Mouse (Mus musculus) c-Kit-positive CD71-positive TER-119-negative erythroid progenitor cells, embryonic 14.5 days (primary cell): ENCODE results near the gene Gal3st1.
"Not testable (repeated sequence)": the region's sequence is repeated elsewhere in the genome, so short reads cannot be mapped to it uniquely, and the experiment has no call there.

Experiments
- DNase-seq: peaks from one replicate; pipeline ENCODE4 v3.0.0-alpha.2; 2013; ENCODE audit warnings: low read depth

Gene Gal3st1

GRCm38 (mm10) chr11:3983291-3983862, at the start of gene Gal3st1:
Gene Gal3st1, plus strand, starts transcription at chr11:3983636.
- no peak for DNase-seq

DNA sequence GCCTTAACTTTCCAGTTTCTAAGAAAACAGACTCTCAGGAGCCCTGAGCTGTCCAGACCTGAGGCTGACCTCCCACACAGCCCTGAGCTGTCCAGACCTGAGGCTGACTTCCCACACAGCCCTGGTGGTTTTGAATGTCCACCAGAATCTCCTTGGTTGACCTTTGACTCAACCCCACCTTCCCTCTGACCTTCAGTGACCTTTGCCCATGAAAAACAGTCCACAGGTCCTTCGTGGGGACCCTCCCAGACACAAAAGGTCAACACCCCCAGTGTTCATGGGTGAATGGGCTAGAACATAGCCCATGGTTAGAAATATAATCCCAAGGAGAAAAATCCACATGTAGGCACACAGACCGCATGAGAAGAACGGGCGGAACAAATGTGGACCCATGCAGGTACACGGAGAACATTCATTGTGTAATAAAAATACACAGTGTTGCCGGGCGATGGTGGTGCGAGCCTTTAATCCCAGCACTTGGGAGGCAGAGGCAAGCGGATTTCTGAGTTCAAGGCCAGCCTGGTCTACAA, 49.6 kb upstream of the Gal3st1 start:
- no peak for DNase-seq

GRCm38 (mm10) chr11:3935135-3935534, 48.3 kb upstream of the Gal3st1 start:
- DNase-seq: no peak

DNA sequence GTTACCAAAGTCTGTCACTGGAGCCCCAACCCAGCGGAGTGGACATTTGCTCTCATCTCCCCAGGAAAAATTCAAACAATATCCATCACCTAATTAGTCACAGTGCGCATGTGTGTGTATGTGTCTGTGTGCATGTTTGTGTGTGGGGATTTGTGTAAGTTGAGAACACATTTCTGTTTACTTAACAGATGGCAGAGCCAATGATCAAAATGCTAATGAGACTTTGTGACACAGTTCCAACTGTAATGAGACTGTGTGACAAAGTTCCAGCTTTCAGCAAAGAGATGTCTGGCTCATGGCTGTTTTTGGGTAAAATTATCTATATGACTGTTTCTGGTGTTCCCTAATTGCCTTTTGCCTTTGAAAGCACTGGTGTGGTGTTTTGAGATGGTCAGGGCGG, 47.1 kb upstream of the Gal3st1 start:
- DNase-seq: no peak

DNA sequence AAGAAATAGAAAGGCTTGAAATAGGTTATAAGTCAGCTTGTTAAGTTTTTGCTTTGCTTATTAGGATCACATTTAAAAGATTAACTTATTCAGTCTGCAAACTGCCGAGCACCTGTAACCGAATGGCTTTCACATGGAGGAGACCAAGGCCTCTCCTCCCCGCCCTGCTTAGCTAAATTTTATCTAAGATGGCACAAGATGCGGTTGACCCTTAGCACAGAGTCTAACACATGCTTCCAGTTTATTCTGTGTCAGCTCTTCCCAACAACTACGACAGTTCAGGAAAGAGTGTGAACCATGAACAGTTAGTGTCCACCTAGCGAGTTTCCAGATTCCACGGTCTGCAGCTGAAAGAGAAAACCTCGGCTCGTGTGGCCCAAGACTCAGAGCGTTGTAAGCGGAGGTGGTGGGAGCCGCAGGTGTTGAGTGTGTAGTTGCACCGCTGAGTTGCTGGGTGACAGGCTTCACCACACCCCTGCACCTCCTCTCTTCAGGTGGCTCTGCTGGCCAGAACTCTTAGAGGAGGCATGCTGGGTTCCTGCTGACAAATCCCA, 46.0 kb upstream of the Gal3st1 start:
- DNase-seq: no peak

DNA sequence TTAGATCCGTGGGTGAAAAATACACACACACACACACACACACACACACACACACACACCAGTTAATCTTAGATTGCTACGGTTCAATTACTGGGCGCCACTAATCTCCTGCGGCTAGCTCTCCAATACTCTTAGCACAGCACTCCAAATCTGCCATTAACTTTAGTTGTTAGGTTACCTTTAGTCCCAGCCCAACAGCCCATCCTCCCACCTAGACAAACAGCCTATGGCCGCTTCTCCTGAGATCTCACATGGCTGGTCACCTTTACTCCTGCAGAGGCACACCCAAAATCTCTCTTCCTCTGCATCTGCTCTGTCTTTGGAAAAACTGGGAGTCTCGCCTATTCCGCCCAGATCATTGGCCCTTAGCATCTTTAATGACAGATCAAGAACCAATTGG, 42.1 kb upstream of the Gal3st1 start:
- no peak for DNase-seq

- DNase-seq: no peak
These were observed 37.0 kb upstream of the Gal3st1 start for GRCm38 (mm10) chr11:3946386-3946785.

DNA sequence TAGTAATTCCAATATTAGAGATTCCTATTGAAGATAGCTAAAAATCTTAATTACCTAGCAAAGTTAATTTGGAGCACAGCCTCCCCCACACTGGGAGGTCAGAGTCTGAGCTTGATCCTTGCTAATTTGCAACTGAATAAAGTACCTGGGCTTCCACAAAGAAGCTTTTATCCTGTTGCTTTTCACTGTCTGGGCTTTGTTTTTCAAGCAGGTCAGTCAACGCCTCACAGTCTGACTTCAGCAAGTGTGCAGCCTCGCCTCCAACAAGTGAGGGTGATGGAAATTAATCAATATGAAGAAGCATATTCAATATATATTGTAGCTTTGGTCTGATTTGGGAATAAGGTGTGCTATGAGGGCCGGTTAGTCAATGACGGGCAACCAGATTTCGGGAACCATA, 28.6 kb upstream of the Gal3st1 start:
- not testable (repeated sequence) for DNase-seq

GRCm38 (mm10) chr11:3955371-3955770, 28.1 kb upstream of the Gal3st1 start:
- not testable (repeated sequence) for DNase-seq

- DNase-seq: no peak
These were observed 22.5 kb upstream of the Gal3st1 start for GRCm38 (mm10) chr11:3960901-3961300.

DNA sequence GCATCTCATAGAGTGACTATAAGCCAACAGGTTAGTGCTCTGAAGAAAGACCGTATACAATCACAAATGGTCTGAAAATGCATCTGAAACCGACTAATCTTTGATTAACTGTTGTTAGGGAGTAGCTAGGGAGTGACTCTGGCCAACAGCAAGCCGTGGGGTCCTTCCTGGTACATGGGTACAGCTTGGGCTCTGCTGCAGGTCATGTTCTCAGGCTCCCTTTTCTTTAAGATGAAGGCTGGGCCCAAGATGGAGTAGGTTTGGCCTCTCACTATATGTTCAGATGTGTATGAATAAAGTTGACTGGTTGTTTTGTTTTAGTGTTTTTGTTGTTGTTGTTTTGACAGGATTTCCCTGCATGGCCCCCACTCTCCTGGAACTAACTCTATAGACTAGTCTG, 21.7 kb upstream of the Gal3st1 start:
- no peak for DNase-seq

DNA sequence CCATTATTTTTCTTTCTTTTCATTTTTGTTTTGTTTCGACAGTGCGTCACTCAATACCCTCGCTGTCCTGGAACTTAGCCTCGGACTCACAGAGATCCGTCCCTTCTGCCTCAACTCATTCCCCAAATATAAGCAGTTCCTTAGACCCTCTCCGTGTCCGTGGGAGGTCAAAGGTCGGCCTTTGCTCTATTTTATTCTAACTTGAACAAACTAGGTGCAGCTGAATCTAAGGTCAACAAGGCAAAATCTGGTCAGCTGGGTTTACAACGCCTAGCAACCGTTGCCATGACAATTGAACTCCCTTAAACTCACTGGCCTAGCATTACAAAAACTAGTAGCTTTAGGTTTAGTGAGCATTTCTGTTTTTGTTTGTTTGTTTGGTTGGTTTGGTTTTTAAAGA, 20.3 kb upstream of the Gal3st1 start:
- DNase-seq: no peak

DNA sequence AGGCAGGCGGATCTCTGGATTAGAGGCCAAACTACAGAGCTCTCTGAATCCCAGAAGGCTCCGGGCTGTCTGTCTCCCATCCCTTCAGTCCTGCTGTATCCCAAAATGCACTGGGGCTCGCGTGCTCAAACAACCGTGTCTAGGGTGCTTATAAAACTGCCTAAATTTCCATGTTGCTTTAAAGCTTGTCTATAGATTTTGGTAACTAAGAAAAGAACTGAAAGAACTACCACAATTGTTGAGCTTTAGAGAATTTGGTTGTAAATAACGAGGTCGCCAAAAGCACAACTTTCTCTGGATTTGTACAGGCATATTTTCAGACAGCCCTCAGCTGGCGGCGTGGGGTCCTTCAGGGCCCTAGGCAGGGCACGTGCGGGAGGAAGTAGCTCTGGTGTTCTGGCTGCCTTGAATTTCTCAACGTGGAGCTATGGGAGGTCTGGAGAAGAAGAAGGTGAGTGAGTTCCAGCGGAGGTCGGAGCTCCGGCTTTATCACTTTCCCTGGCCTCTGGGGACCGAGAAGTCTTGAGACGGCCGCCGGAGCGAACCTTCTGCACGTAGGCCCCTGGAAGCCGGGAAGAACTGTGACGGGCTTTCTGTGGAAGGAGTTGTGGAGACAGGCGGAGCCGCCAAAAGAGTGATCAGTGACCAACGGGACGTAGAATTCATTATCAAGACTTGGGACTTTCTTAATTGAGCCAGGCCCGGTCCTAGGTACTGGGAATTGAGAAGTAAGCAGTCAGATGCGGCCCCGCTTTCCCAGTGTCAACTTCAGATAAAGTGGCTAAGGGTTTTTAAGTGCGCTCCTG, 19.6 kb upstream of the Gal3st1 start, which contains the start of gene Pes1:
TSS of gene Pes1 (plus strand) at position 366 of the 806 bp plus-strand sequence.
- DNase-seq: peak; percentile 72

- no peak for DNase-seq
These were observed 18.8 kb upstream of the Gal3st1 start for GRCm38 (mm10) chr11:3964416-3965172.

GRCm38 (mm10) chr11:3969837-3970236, 13.6 kb upstream of the Gal3st1 start:
- no peak for DNase-seq

DNA sequence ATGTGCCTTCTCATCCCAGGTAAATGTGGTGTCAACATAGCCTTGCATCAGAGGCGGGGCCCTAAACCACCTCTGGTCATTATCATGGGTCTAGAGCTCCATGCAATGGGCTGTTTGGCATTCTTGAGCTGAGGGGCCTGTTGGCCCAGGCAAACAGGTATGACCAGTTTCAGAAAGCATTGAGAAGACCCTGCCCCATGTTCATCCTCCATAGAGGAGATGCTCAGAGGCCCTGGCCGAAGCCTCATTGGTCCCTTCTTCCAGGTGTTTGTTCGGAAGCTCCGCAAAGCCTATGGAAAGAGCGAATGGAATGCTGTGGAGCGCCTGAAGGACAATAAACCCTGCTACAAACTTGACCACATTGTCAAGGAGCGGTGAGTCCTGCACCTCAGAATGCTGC, 13.1 kb upstream of the Gal3st1 start:
- DNase-seq: no peak

DNA sequence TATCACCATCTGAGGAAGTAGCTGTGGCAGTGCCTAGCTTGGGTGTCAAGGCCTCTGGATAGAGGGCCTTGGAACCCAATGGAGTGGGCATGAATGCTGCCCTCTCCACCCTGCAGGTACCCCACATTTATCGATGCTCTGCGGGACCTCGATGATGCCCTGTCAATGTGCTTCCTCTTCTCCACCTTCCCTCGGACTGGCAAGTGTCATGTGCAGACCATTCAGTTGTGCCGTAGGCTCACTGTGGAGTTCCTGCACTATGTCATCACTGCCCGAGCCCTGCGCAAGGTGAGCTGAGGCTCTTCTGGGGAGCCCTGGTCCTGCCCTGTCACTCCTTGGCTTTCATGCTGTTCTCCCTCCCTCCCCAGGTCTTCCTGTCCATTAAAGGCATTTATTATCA, 10.4 kb upstream of the Gal3st1 start:
- DNase-seq: no peak

DNA sequence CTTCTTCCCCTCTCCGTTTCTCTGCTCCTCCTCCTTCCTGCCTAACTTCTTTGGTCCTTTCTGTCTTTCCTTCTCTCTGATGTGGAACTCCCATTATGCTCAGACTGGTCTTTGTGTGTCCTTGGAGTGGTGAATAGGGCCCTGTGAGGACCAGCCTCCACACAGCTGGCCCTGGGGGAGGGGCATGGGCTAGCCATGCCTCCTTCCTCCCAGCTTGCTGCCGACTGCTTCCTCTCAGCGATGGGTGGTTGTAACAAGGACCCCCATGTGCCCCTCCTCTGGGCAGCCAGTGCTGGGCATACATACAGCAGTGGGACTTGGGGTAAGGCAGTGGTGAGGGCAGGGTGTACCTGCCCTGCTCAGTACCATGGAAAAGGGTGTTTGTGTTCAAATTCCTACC, 9.1 kb upstream of the Gal3st1 start:
- DNase-seq: no peak

DNA sequence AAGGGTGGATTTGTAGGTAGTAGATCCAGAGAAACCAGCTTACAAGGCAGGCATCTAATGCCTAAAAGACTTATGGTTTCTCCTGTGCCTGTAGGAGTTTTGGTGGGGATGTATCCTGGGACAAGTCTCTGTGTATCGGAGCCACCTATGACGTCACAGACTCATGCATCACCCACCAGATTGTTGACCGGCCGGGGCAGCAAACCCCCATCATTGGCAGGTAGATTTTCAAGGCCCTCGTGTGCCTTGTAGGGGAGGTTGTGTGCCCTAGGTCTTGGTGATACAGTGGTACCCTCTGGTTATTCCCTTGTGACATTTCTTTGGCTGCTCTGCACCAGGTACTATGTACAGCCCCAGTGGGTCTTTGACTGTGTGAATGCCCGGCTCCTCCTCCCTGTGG, 6.8 kb upstream of the Gal3st1 start, which contains the start of gene 4930556J24Rik:
TSS of gene 4930556J24Rik (minus strand) at position 101 of the 400 bp plus-strand sequence.
- DNase-seq: no peak

DNA sequence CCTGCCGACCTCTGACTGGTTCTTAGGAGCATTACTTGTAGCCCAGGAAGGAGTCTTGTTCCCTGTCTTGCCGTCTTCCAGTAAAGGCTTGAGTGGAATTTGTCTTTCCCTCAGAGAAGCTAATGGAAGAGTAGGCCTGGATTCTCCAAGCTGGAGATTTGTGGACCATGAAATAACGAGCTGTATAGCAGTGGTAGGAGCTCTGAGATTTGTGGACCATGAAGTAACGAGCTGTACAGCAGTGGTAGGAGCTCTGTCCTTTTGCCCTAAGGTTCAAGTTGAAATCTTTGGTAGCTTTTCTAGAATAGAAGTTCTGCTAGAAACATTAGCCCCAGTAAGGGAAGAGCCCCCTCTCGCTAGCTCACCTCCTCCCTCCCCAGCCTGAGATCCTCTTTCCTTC, 5.0 kb upstream of the Gal3st1 start:
- no peak for DNase-seq

GRCm38 (mm10) chr11:3981536-3981935, 1.9 kb upstream of the Gal3st1 start:
- DNase-seq: no peak
